Mouse (Mus musculus) E14TG2a.4 (cell line): ENCODE measurements around the gene Gemin8.

ENCODE experiments used
- CTCF ChIP-seq: conservative IDR thresholded peaks from 2 replicates; pipeline ENCODE4 v1.5.1; 2014; ENCODE audit warnings: low read length
- POU5F1 ChIP-seq: IDR thresholded peaks from 2 replicates; pipeline ENCODE4 v1.6.1; 2014; ENCODE audit warnings: low read length, borderline replicate concordance

- TF ChIP-seq CTCF = no peak
- TF ChIP-seq POU5F1 = no peak
Measured at GRCm38 (mm10) chrX:166173796-166174195, 3.5 kb downstream of the Gemin8 start.
